Mouse (Mus musculus) layer of hippocampus, postnatal 10 days (tissue): ENCODE measurements around the gene Ankrd50. TPM values are rescaled to one million over a fixed set of nuclear protein-coding genes. Genes with fewer than 3 reads are reported as not detected.

Experiments
- DNase-seq, 2 experiments: peaks; one replicate each; pipeline ENCODE4 v3.0.0; 2021; ENCODE audit warnings: low spot score in 2 of 2
- long read RNA-seq: library from polyadenylated mRNA; stranded (forward); transcript quantifications from one replicate; pipeline ENCODE4 v2.0.0, GENCODE M21; 2023
- total RNA-seq, 2 experiments: library from RNA; stranded (reverse); gene quantifications; 2 replicates each; pipeline ENCODE4 v1.2.3; 2021

The Ankrd50 gene
- total RNA-seq: 10 to 100 TPM; 50.0 to 50.9 TPM
- long read RNA-seq, partial matches to known transcripts: 4 of 7 reads
- long read RNA-seq, other reads (novel, unspliced or antisense): 1 of 7 reads

DNA sequence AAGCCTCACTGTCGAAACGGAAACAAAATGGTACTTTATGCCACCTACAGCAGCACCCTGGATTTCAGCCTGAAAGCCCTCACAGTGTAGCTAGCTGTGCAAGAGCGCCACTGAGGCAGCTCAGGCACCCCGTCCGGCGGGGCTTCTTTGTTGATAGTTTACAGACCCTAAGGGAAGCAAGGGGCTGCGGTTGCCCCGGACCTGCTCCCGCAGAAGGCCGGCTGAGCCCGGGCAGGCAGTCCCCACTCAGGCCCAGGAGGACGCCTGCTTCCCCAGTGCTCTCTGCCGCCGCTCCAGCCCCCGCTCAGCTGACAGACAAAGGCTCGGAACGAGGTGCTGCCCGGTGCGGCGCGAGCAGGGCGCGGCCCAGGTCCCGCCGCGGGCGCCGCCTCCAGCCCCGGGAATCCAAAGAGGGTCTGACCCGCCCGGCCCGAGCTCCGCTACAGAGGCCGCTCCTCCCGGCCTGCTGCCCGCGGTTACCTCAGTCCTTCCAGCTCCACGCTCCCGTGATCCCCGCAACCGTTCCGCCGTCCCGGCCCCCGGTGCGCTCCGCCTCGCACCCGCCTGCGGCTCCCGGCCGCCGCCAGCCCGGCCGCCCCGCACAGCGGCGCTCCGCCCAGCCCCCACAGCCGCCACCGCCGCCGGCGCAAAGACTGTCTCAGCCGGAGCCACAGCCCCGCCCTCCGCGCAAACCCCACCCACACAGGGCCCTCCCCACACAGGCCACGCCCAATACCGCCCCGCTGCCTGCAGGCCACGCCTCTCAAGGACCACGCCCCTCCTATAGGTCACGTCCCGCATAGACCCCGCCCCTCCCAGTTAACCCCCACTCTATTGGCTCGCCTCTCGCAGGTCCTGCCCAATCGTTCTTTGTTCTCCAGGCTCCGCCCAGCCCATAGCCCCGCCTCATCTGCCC, at the start of gene Ankrd50:
Ankrd50 (minus strand) TSS at position 654 of the 916 bp plus-strand sequence.
- DNase-seq: peak; percentile 99

DNA sequence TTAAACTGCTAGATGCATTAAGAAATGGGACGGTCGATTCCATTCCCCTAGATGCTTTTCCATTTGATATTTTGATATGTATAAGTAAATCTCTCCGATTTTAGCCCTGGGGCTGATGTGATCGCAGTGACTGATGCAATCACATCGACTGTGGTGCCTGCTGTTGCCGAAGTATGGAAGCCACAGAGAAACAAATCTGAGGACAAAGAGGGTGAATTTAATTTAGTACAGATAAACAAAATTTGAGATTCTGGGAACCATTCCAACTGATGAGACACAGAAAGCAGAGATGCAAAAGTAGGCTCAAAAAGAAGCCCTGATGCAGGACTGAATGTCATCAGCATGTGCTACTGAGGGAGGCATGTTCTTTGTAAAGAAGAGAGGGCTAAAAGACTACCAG, 49.6 kb upstream of the Ankrd50 start:
- DNase-seq: no peak

DNA sequence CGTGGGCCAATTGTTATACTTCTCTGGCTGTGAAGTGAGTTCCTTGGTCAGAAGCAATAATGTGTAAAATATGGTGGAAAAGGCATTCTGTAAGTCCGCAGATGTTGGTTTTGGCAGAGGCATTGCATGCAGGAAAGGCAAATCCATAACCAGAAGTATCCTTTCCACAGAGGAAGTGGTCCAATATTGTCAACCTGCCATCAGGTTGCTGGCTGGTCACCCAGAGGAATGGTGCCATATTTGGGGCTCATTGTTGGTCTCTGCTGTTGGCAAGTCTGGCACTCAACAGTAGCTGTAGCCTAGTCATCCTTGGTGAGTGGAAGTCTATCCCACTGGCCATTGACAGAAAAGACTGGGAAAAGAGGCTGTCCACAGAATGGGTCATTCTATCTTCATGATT, 35.8 kb upstream of the Ankrd50 start:
- no peak for DNase-seq

- DNase-seq: no peak
Observed at GRCm38 (mm10) chr3:38519971-38520370, 35.3 kb upstream of the Ankrd50 start.

- no peak for DNase-seq
Observed at GRCm38 (mm10) chr3:38503606-38504005, 19.0 kb upstream of the Ankrd50 start.

GRCm38 (mm10) chr3:38502156-38502555, 17.5 kb upstream of the Ankrd50 start:
- no peak for DNase-seq

GRCm38 (mm10) chr3:38501739-38502138, 17.1 kb upstream of the Ankrd50 start:
- no peak for DNase-seq

GRCm38 (mm10) chr3:38501316-38501715, 16.7 kb upstream of the Ankrd50 start:
- DNase-seq: no peak

DNA sequence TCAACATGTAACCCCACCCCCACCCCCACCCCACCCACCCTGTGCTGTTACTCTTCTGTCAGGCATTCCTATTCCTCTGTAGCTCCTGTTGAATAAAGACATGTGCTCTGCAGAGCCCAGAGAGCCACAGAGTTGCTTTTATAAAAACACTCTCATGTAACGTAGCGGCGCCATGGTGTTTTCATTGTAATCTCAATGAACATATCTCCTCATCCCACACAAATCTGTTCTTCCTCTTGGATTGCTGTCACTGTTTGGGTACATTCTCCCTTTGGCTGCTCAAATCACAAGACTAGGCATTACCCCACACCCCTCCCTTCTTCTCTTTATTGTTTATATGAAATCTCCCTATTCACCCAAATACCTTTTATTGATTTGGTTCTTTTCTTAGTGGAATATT, 13.9 kb upstream of the Ankrd50 start:
- DNase-seq: no peak

GRCm38 (mm10) chr3:38496795-38497385, 12.2 kb upstream of the Ankrd50 start:
- no peak for DNase-seq

DNA sequence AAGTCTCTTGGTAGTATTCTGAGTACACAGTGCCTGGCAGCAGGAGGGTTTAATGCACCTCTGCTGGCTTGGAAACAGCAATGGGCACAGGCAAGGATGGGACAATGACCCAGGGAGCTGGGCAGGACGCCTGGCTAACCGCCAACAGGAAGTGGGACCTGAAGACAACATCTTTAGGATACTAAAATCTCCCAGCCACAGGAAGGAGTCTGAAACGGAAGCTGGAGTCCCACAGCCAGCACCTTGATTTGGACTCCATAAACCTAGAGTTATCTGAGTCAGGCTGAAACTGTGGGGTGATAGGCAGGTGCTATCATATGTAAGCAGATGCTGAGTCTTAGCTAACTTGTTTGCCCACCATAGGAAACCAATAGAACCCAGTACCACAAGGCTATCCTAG, 7.1 kb upstream of the Ankrd50 start:
- DNase-seq: no peak

DNA sequence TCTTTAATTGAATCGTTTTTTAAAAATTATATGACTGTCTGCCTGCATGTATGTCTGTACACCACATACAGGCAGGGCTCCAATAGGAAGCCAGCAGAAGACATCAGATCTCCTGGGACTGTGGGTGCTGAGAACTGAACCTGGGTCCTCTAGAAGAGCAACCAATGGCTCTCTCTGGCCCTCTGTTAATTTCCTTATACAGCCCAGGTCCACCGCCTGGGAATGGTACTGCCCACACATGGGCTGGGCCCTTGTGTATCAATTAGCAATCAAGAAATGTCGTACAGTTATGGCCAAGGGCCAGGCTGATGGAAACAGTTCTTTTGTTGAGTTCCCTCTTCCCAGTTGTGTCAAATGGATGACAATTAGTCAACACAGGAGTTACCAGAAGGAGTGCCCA, 6.6 kb upstream of the Ankrd50 start:
- no peak for DNase-seq

DNA sequence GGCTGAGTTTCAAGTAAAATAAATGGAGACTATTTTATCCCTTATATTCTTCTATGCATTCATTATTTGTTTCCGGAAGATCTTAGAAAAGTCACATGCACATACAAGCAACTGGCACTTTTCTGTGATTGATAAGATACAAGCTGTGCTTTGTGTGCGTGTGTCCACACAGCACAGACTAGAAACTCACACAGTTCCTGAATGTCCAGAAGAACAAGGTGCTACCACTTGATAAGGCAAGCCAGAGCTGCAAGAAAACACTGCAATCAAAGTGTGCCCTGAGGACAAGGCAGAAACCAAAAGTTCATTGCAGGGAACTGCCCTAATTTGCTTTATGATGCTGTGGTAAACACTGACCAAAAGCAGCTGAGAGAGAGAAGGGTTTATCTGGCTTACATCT, 6.1 kb upstream of the Ankrd50 start:
- no peak for DNase-seq

- DNase-seq: no peak
Observed at GRCm38 (mm10) chr3:38485107-38485545, 482 bp upstream of the Ankrd50 start.

GRCm38 (mm10) chr3:38483551-38483950, 1.1 kb downstream of the Ankrd50 start:
- DNase-seq: no peak

DNA sequence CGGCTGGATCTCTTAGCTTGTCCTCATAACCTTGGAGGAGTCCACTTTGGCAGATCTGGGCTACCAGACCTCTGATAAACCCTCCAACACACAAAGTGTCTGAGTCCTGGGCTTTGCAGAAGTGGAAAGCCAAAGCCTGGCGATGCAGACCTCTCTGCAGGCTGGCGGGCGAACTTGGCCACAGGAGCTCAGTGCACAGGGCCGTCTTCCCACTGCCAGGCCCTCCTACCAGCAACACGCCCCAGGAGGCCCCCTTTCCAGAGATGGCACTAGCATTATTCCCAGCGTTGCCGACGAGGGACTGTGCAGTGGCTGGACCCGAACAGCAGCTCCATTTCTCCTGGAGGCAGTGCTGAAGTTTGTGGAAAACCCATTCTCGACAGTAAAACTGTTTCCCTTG, 1.9 kb downstream of the Ankrd50 start:
- DNase-seq: peak in 1 of 2 experiments; percentile 41

DNA sequence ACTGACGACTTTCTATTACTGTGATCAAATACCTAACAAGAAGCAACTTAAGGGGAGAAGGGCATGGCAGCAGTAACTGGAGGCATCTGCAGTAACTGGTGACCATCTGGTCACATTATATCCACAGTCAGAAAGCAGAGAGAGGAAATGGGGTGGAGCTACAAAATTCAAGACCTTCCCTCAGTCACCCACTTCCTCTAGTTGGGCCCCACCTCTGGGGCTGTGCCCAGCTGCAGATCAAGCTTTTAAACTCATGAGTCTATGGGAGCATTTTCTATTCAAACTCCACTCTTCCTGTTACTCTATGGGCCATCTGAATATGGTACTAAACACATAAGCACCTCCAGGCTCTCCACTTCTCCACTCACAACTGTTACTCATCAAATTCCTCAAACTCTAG, 3.5 kb downstream of the Ankrd50 start:
- no peak for DNase-seq

DNA sequence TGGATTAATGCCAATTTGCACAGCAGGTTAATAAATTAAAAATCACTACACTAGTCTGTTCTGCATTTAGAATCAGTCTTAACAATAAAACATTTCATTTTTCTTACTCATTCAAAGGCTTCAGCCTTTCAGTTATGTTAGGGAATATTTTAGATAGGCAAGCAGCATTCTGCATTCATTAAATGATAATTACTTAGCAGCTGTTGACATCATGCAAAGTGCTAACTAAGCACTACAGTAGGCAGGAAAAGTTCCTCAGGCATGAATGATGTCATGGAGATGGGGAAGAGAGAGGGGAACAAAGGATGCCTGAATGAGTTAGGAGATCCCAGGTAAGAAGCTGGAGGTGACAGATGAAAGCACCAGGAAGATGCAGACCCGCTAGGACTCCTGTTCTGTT, 6.7 kb downstream of the Ankrd50 start:
- no peak for DNase-seq

- no peak for DNase-seq
Observed at GRCm38 (mm10) chr3:38475587-38475986, 9.1 kb downstream of the Ankrd50 start.

DNA sequence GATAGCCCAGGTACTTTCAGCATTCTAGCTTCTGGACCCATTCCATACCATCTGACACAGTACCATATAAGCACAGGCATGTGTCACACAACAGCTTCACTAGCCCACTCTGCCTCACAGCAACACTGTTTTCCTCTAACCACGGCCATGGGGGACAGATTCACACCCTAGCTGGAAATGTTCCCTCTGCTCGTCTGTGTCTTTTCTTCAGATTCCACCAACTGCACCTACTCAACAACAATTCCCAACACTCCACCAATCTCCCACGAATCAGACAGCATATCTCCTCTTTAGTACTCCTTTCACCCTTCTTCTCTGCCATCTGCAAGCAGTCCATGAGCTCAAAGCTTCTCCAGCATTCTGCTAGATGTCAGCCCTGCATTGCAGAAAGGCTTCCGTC, 11.5 kb downstream of the Ankrd50 start:
- no peak for DNase-seq

DNA sequence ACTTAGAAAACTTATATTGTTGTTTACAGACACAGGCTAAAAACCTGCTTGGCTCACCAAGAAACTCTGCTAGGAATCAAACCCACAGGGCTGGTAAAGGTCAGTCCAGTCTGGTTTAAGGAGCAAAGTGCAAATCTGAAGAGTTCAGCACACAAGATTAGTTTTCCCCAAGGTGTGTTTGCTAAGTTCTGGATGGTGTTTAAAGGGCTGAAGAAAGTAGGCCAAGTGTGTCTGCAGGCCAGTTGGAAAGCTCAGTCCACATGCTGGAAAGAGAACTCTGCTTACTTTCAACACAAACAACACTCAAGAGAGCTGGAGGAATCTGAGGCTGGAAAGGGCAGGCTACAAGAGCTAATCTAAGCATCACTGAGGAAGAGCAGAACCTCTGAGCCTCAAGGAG, 13.1 kb downstream of the Ankrd50 start:
- DNase-seq: no peak

- DNase-seq: no peak
Observed at GRCm38 (mm10) chr3:38468131-38468530, 16.5 kb downstream of the Ankrd50 start.
